In the genomic region with DNA sequence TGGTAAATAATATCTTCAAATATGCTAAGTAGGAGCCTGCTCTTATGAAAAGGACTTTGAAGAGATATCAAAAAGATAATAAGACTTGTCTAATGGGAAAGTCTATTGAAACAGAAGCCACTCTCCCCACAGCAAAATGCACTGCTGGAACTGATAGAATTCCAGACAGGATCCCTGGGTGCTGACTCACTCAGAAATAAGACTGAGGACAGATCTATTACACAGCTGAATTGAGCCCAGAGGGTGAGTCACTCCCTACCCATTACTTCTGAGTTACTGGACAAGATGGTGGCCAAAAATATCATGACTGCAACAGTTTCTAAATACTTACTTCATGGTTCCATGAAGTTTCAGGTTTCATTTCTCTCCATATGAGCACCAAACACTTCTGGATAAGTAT, we compare ENCODE assay signal across 35 mouse cellular contexts. TPM values are rescaled to one million over a fixed set of nuclear protein-coding genes. Genes with fewer than 3 reads are reported as not detected.
DNase-seq lines count a peak whose midpoint lies in the region; ATAC-seq and TF ChIP-seq lines count a peak whose summit lies in the region.
"Had no signal": no experiment of that assay in that cellular context is flagged by ENCODE, and none has a peak within 500 bp of the region (broad histone marks: within the 10 kb centered on the region; RNA-seq: fewer than 3 reads in every experiment).

No protein-coding gene starts in this region.

- peak; percentile 13 for DNase-seq in adrenal gland, postnatal 25 days
- no peak for DNase-seq in adrenal gland, postnatal 10 days
- DNase-seq in 3134 (ENCODE audit: extremely low read depth, insufficient read length, low spot score), result peak; percentile 29
- peak; percentile 48 for DNase-seq in brain, adult 2 months (ENCODE audit: low read depth, low spot score)
- DNase-seq in cerebellum, postnatal 36 days, result no peak
- no peak for DNase-seq in retina, postnatal 1 day
- DNase-seq: cerebellum, adult 8-10 months; cerebellum, postnatal 25 days; heart, postnatal 14 days; kidney, adult 8-10 months; kidney, postnatal 4 days had no signal

- H3K4me1 ChIP-seq in midbrain, embryonic 13.5 days (replicated peaks), result no peaks in the 10 kb centered on the region
- H3K4me1 ChIP-seq: hindbrain, embryonic 13.5 days; limb, embryonic 13.5 days; lung, embryonic 15.5 days; neural tube, embryonic 13.5 days; stomach, embryonic 15.5 days had no signal

- no peak for TF ChIP-seq CTCF in C2C12 (IDR thresholded peaks at IDR 0.05; ENCODE audit: control insufficient read depth, insufficient read depth, insufficient read length)

- no peak overlapping the region for H3ac ChIP-seq in C2C12 (ENCODE audit: control insufficient read depth, insufficient read length, low read depth)

- H3K4me2 ChIP-seq in midbrain, embryonic 13.5 days (replicated peaks), result no peak overlapping the region
- H3K4me2 ChIP-seq: hindbrain, embryonic 13.5 days; limb, embryonic 13.5 days; liver, embryonic 11.5 days; lung, embryonic 15.5 days; midbrain, embryonic 11.5 days; neural tube, embryonic 13.5 days; stomach, embryonic 15.5 days had no signal

- H3K79me3 ChIP-seq in C2C12 (ENCODE audit: low read depth), result no peaks in the 10 kb centered on the region

- no peaks in the 10 kb centered on the region for H3K27me3 ChIP-seq in C2C12 (ENCODE audit: control insufficient read depth, insufficient read depth, insufficient read length)
- H3K27me3 ChIP-seq in midbrain, embryonic 13.5 days, result no peaks in the 10 kb centered on the region
- H3K27me3 ChIP-seq: hindbrain, embryonic 13.5 days; limb, embryonic 13.5 days; lung, embryonic 15.5 days; neural tube, embryonic 13.5 days; stomach, embryonic 15.5 days had no signal

- H3K27ac ChIP-seq in midbrain, embryonic 13.5 days, result no peak overlapping the region
- H3K27ac ChIP-seq: hindbrain, embryonic 13.5 days; kidney, postnatal 0 days; limb, embryonic 13.5 days; lung, embryonic 15.5 days; neural tube, embryonic 13.5 days; stomach, embryonic 15.5 days had no signal

- ATAC-seq in midbrain, embryonic 13.5 days, result no peak
- ATAC-seq: activated CD4-positive, CD25-positive, alpha-beta regulatory T cell, adult 4 months; forebrain, embryonic 14.5 days; intestine, embryonic 16.5 days had no signal

- no peaks in the 10 kb centered on the region for H3K9me3 ChIP-seq in midbrain, embryonic 13.5 days
- H3K9me3 ChIP-seq: G1E; hindbrain, embryonic 13.5 days; limb, embryonic 13.5 days; lung, embryonic 15.5 days; neural tube, embryonic 13.5 days; stomach, embryonic 15.5 days had no signal

- H3K36me3 ChIP-seq in C2C12 (ENCODE audit: control insufficient read depth, insufficient read depth), result no peaks in the 10 kb centered on the region
- H3K36me3 ChIP-seq in midbrain, embryonic 13.5 days, result no peaks in the 10 kb centered on the region
- H3K36me3 ChIP-seq: G1E; hindbrain, embryonic 13.5 days; limb, embryonic 13.5 days; lung, embryonic 15.5 days; neural tube, embryonic 13.5 days; stomach, embryonic 15.5 days had no signal

- H3K79me2 ChIP-seq in C2C12 (ENCODE audit: control insufficient read depth, insufficient read depth), result no peaks in the 10 kb centered on the region

- no peak overlapping the region for H3K4me3 ChIP-seq in C2C12 (ENCODE audit: insufficient read depth, poor library complexity, severe bottlenecking)
- H3K4me3 ChIP-seq in midbrain, embryonic 13.5 days (replicated peaks), result no peak overlapping the region
- H3K4me3 ChIP-seq: hindbrain, embryonic 13.5 days; limb, embryonic 13.5 days; lung, embryonic 15.5 days; neural tube, embryonic 13.5 days; stomach, embryonic 15.5 days had no signal

- H3K9ac ChIP-seq in midbrain, embryonic 13.5 days (replicated peaks), result no peak overlapping the region
- H3K9ac ChIP-seq: hindbrain, embryonic 13.5 days; limb, embryonic 13.5 days; lung, embryonic 15.5 days; neural tube, embryonic 13.5 days; stomach, embryonic 15.5 days had no signal

TF ChIP-seq in C2C12, 6 proteins besides CTCF, POLR2A, EP300 and RAD21:
- TF ChIP-seq USF1 (IDR thresholded peaks at IDR 0.05; ENCODE audit: low read depth) (no peak), CEBPB (IDR thresholded peaks at IDR 0.05; ENCODE audit: low read depth) (peak; percentile 2), FOSL1 (IDR thresholded peaks at IDR 0.05; ENCODE audit: insufficient read depth, low read length, poor library complexity, severe bottlenecking) (peak; percentile 87), MYOD1 (IDR thresholded peaks at IDR 0.05; ENCODE audit: control insufficient read depth, insufficient read length, low read depth) (peak; percentile 21)

RNA-seq across cellular contexts. Expression of gene Serpinb1c, which starts 13.3 kb away (rescaled TPM):
- not detected in 2 replicates for total RNA-seq in adrenal gland, postnatal 25 days (2021)
- under 1 TPM in 1 of 2 experiments, not detected in 1; 0.42 TPM for total RNA-seq in adrenal gland, postnatal 10 days (2021)
- 0.04 TPM for polyA plus RNA-seq in C2C12 (2012; fragmentation: generic; extraction: Trizol)
- not detected in 2 replicates for polyA plus RNA-seq in midbrain, embryonic 13.5 days (2015; fragmentation: Nextera tagmentation; extraction: Ambion mirVana)
- total RNA-seq: G1E; layer of hippocampus, postnatal 25 days; left cerebral cortex, adult 8-10 months; megakaryocyte progenitor cell, adult 5-6 weeks had no signal
- polyA plus RNA-seq: activated CD4-positive, CD25-positive, alpha-beta regulatory T cell, adult 4 months; brain, embryonic 14.5 days; embryonic facial prominence, embryonic 11.5 days; forebrain, embryonic 14.5 days; G1E; gonadal fat pad, adult 2 months; heart, embryonic 14.5 days; hindbrain, embryonic 13.5 days; intestine, embryonic 16.5 days; kidney, postnatal 0 days; limb, embryonic 13.5 days; liver, embryonic 16.5 days; lung, embryonic 15.5 days; midbrain, embryonic 11.5 days; midbrain, postnatal 0 days; neural tube, embryonic 13.5 days; small intestine, adult 2 months; stomach, embryonic 15.5 days had no signal

RNA-seq across cellular contexts. Expression of gene Serpinb1a, which starts 33.8 kb away (rescaled TPM):
- total RNA-seq in adrenal gland, postnatal 25 days (2021), result 103 and 180 TPM in 2 replicates
- 10 to 100 TPM; 43.8 to 67.3 TPM for total RNA-seq in adrenal gland, postnatal 10 days (2021)
- 5.7 TPM for polyA plus RNA-seq in C2C12 (2012; fragmentation: generic; extraction: Trizol)
- 2.6 and 3.5 TPM in 2 replicates for polyA plus RNA-seq in midbrain, embryonic 13.5 days (2015; fragmentation: Nextera tagmentation; extraction: Ambion mirVana)
- polyA plus RNA-seq: G1E had no signal

Comparison
In these comparisons a context has a peak if more than half of its experiments do, and no peak if none do; other contexts are left out.
1. DNase-seq: peak in adrenal gland, postnatal 25 days (single experiment), 3134 (single experiment) and brain, adult 2 months (single experiment); none in adrenal gland, postnatal 10 days (single experiment), cerebellum, postnatal 36 days (0 of 2) and retina, postnatal 1 day (single experiment).